In genomic region chr2:109985560-109985959, GRCm38 (mm10) we compare ENCODE assay signal across 16 mouse cellular contexts. TPM values are rescaled to one million over a fixed set of nuclear protein-coding genes. Genes with fewer than 3 reads are reported as not detected.
DNase-seq lines count a peak whose midpoint lies in the region; ATAC-seq and TF ChIP-seq lines count a peak whose summit lies in the region.
"Had no signal": no experiment of that assay in that cellular context is flagged by ENCODE, and none has a peak within 500 bp of the region (broad histone marks: within the 10 kb centered on the region; RNA-seq: fewer than 3 reads in every experiment).

No protein-coding gene starts in this region.

- no peaks in the 10 kb centered on the region for H3K27me3 ChIP-seq in heart, postnatal 0 days (ENCODE audit: control insufficient read depth, insufficient read depth, low read length)
- no peaks in the 10 kb centered on the region for H3K27me3 ChIP-seq in heart, embryonic 12.5 days (replicated peaks)
- no peaks in the 10 kb centered on the region for H3K27me3 ChIP-seq in liver, embryonic 15.5 days
- H3K27me3 ChIP-seq in liver, embryonic 11.5 days (replicated peaks; ENCODE audit: control insufficient read depth, insufficient read depth, low read length) = no peaks in the 10 kb centered on the region
- H3K27me3 ChIP-seq in embryonic facial prominence, embryonic 15.5 days = no peaks in the 10 kb centered on the region
- H3K27me3 ChIP-seq in stomach, embryonic 15.5 days (replicated peaks) = no peaks in the 10 kb centered on the region
- H3K27me3 ChIP-seq: hindbrain, embryonic 13.5 days had no signal

- TF ChIP-seq CTCF in heart, postnatal 0 days (IDR thresholded peaks at IDR 0.05; ENCODE audit: low read depth) = no peak

- H3K9ac ChIP-seq in heart, postnatal 0 days (replicated peaks; ENCODE audit: low read depth, low read length) = no peak overlapping the region
- no peak overlapping the region for H3K9ac ChIP-seq in heart, embryonic 12.5 days
- no peak overlapping the region for H3K9ac ChIP-seq in liver, embryonic 15.5 days
- H3K9ac ChIP-seq in liver, embryonic 11.5 days (ENCODE audit: low read depth, low read length) = no peak overlapping the region
- H3K9ac ChIP-seq in embryonic facial prominence, embryonic 15.5 days = no peak overlapping the region
- H3K9ac ChIP-seq in stomach, embryonic 15.5 days = no peak overlapping the region
- H3K9ac ChIP-seq: forebrain, embryonic 13.5 days; hindbrain, embryonic 13.5 days; liver, embryonic 14.5 days had no signal

- no peaks in the 10 kb centered on the region for H3K36me3 ChIP-seq in heart, postnatal 0 days (replicated peaks; ENCODE audit: control insufficient read depth, insufficient read depth, low read length)
- no peaks in the 10 kb centered on the region for H3K36me3 ChIP-seq in heart, embryonic 12.5 days
- H3K36me3 ChIP-seq in liver, embryonic 15.5 days (replicated peaks) = no peaks in the 10 kb centered on the region
- H3K36me3 ChIP-seq in liver, embryonic 11.5 days (ENCODE audit: control insufficient read depth, insufficient read depth, low read length) = no peaks in the 10 kb centered on the region
- no peaks in the 10 kb centered on the region for H3K36me3 ChIP-seq in embryonic facial prominence, embryonic 15.5 days
- no peaks in the 10 kb centered on the region for H3K36me3 ChIP-seq in stomach, embryonic 15.5 days
- H3K36me3 ChIP-seq: hindbrain, embryonic 13.5 days had no signal

- peaks cover 62% of the 10 kb centered on the region for H3K4me1 ChIP-seq in heart, postnatal 0 days (ENCODE audit: control insufficient read depth, insufficient read depth)
- peaks cover 75% of the 10 kb centered on the region for H3K4me1 ChIP-seq in heart, embryonic 12.5 days (replicated peaks)
- peaks cover 20% of the 10 kb centered on the region for H3K4me1 ChIP-seq in liver, embryonic 15.5 days (replicated peaks)
- peaks cover 24% of the 10 kb centered on the region for H3K4me1 ChIP-seq in liver, embryonic 11.5 days (replicated peaks; ENCODE audit: control insufficient read depth, insufficient read depth, low read length)
- H3K4me1 ChIP-seq in embryonic facial prominence, embryonic 15.5 days = peaks cover 38% of the 10 kb centered on the region
- peaks cover 33% of the 10 kb centered on the region; the same call in 1 of the 2 replicates for H3K4me1 ChIP-seq in stomach, embryonic 15.5 days

- 37% methylated on average over 9 of the region's 9 CpGs for WGBS in heart, postnatal 0 days
- WGBS in heart, embryonic 12.5 days = 43% methylated on average over 9 of the region's 9 CpGs
- WGBS in liver, embryonic 15.5 days (ENCODE audit: insufficient replicate concordance) = 63% methylated on average over 9 of the region's 9 CpGs
- 63% methylated on average over 9 of the region's 9 CpGs for WGBS in liver, embryonic 11.5 days
- WGBS in embryonic facial prominence, embryonic 15.5 days = 55% methylated on average over 9 of the region's 9 CpGs
- 54% methylated on average over 9 of the region's 9 CpGs for WGBS in stomach, embryonic 15.5 days

- peak overlapping the region; percentile 52 for H3K27ac ChIP-seq in heart, postnatal 0 days (ENCODE audit: low read depth)
- H3K27ac ChIP-seq in heart, embryonic 12.5 days (ENCODE audit: poor library complexity, severe bottlenecking) = no peak overlapping the region
- peak overlapping the region; percentile 29; the same call in 1 of the 2 replicates for H3K27ac ChIP-seq in liver, embryonic 15.5 days (replicated peaks)
- H3K27ac ChIP-seq in liver, embryonic 11.5 days (ENCODE audit: low read depth, low read length) = no peak overlapping the region
- H3K27ac ChIP-seq in embryonic facial prominence, embryonic 15.5 days (replicated peaks) = peak overlapping the region; percentile 35
- 0 out of 2 replicates have a peak overlapping the region, but pooled peaks have one; percentile 23 for H3K27ac ChIP-seq in stomach, embryonic 15.5 days
- H3K27ac ChIP-seq: forebrain, embryonic 13.5 days; hindbrain, embryonic 13.5 days; liver, embryonic 14.5 days had no signal

- ATAC-seq in heart, postnatal 0 days (ENCODE audit: insufficient read depth, low read depth) = no peak
- no peak for ATAC-seq in heart, embryonic 12.5 days (ENCODE audit: insufficient number of reproducible peaks, low FRiP score)
- no peak for ATAC-seq in liver, embryonic 15.5 days (ENCODE audit: insufficient read depth)
- no peak for ATAC-seq in liver, embryonic 11.5 days (replicated peaks; ENCODE audit: low FRiP score)
- no peak for ATAC-seq in embryonic facial prominence, embryonic 15.5 days (ENCODE audit: insufficient number of reproducible peaks, low FRiP score, low TSS enrichment, low read depth)
- no peak for ATAC-seq in stomach, embryonic 15.5 days (ENCODE audit: insufficient read depth, low FRiP score, low read depth)
- ATAC-seq: forebrain, embryonic 13.5 days had no signal

- no peaks in the 10 kb centered on the region for H3K9me3 ChIP-seq in heart, postnatal 0 days (replicated peaks; ENCODE audit: control insufficient read depth, low read length)
- no peaks in the 10 kb centered on the region for H3K9me3 ChIP-seq in heart, embryonic 12.5 days (replicated peaks)
- no peaks in the 10 kb centered on the region for H3K9me3 ChIP-seq in liver, embryonic 15.5 days (replicated peaks)
- H3K9me3 ChIP-seq in liver, embryonic 11.5 days (ENCODE audit: control insufficient read depth, low read length) = no peaks in the 10 kb centered on the region
- H3K9me3 ChIP-seq in embryonic facial prominence, embryonic 15.5 days (replicated peaks) = no peaks in the 10 kb centered on the region
- H3K9me3 ChIP-seq in stomach, embryonic 15.5 days = no peaks in the 10 kb centered on the region
- H3K9me3 ChIP-seq: forebrain, embryonic 13.5 days; hindbrain, embryonic 13.5 days had no signal

- no peak overlapping the region for H3K4me3 ChIP-seq in heart, postnatal 0 days (ENCODE audit: low read depth, low read length)
- H3K4me3 ChIP-seq in heart, embryonic 12.5 days = no peak overlapping the region
- no peak overlapping the region for H3K4me3 ChIP-seq in liver, embryonic 15.5 days (replicated peaks)
- no peak overlapping the region for H3K4me3 ChIP-seq in liver, embryonic 11.5 days (ENCODE audit: low read depth, low read length)
- no peak overlapping the region for H3K4me3 ChIP-seq in embryonic facial prominence, embryonic 15.5 days (replicated peaks)
- H3K4me3 ChIP-seq in stomach, embryonic 15.5 days (replicated peaks) = no peak overlapping the region
- H3K4me3 ChIP-seq: forebrain, embryonic 13.5 days; hindbrain, embryonic 13.5 days had no signal

- no peak for TF ChIP-seq EP300 in heart, postnatal 0 days (IDR thresholded peaks at IDR 0.05; ENCODE audit: low read depth)

- no peak for DNase-seq in heart, postnatal 0 days (ENCODE audit: low spot score)
- DNase-seq in liver, embryonic 11.5 days (ENCODE audit: low spot score) = no peak
- DNase-seq in gastrocnemius, postnatal 36 days = no peak
- DNase-seq: adrenal gland, postnatal 36 days; cerebellum, adult 8-10 months; kidney, postnatal 14 days; lung, postnatal 10 days; right cerebral cortex, postnatal 14 days; thymus, postnatal 25 days had no signal

- intact Hi-C loops in gastrocnemius, postnatal 36 days (cut with DNase I) = no loop called here

- H3K4me2 ChIP-seq in heart, postnatal 0 days (ENCODE audit: low read depth, low read length) = no peak overlapping the region
- H3K4me2 ChIP-seq in heart, embryonic 12.5 days = no peak overlapping the region
- H3K4me2 ChIP-seq in liver, embryonic 15.5 days = no peak overlapping the region
- H3K4me2 ChIP-seq in liver, embryonic 11.5 days = no peak overlapping the region
- H3K4me2 ChIP-seq in embryonic facial prominence, embryonic 15.5 days (replicated peaks) = no peak overlapping the region
- H3K4me2 ChIP-seq in stomach, embryonic 15.5 days = no peak overlapping the region
- H3K4me2 ChIP-seq: forebrain, embryonic 13.5 days; hindbrain, embryonic 13.5 days had no signal

RNA-seq across cellular contexts. Expression of gene Ccdc34, which starts 32.1 kb away (rescaled TPM):
- 6.9 and 7.8 TPM in 2 replicates for total RNA-seq in heart, postnatal 0 days (2014; rRNA removed; ENCODE audit: low replicate concordance)
- polyA plus RNA-seq in heart, postnatal 0 days (2015; fragmentation: Nextera tagmentation; extraction: Ambion mirVana) = 16.5 and 17.1 TPM in 2 replicates
- polyA plus RNA-seq in heart, embryonic 12.5 days (2016; fragmentation: Nextera tagmentation; extraction: Ambion mirVana) = 28.7 and 32.3 TPM in 2 replicates
- 16.7 and 19.4 TPM in 2 replicates for polyA plus RNA-seq in liver, embryonic 15.5 days (2015; fragmentation: Nextera tagmentation; extraction: Ambion mirVana)
- polyA plus RNA-seq in liver, embryonic 11.5 days (2014; fragmentation: Nextera tagmentation; extraction: Ambion mirVana) = 34.4 and 42.5 TPM in 2 replicates
- 47.1 and 48.2 TPM in 2 replicates for polyA plus RNA-seq in embryonic facial prominence, embryonic 15.5 days (2015; fragmentation: Nextera tagmentation; extraction: Ambion mirVana)
- polyA plus RNA-seq in stomach, embryonic 15.5 days (2015; fragmentation: Nextera tagmentation; extraction: Ambion mirVana) = 47.4 and 47.6 TPM in 2 replicates
- total RNA-seq in gastrocnemius, postnatal 36 days (2021) = 1 to 10 TPM; 2.5 to 3.4 TPM

Comparison
In these comparisons a context has a peak if more than half of its experiments do, and no peak if none do; other contexts are left out.
1. H3K27ac ChIP-seq: peak in heart, postnatal 0 days (single experiment), liver, embryonic 15.5 days (single experiment), embryonic facial prominence, embryonic 15.5 days (single experiment) and stomach, embryonic 15.5 days (single experiment); none in heart, embryonic 12.5 days (single experiment) and liver, embryonic 11.5 days (single experiment).